Mouse (Mus musculus): ENCODE measurements around the gene Appl1.
"Not testable (repeated sequence)": the region's sequence is repeated elsewhere in the genome, so short reads cannot be mapped to it uniquely, and the experiment has no call there.

Appl1 gene

GRCm38 (mm10) chr14:26960518-26960917, 10.5 kb downstream of the Appl1 start:
- no peak for DNase-seq

DNA sequence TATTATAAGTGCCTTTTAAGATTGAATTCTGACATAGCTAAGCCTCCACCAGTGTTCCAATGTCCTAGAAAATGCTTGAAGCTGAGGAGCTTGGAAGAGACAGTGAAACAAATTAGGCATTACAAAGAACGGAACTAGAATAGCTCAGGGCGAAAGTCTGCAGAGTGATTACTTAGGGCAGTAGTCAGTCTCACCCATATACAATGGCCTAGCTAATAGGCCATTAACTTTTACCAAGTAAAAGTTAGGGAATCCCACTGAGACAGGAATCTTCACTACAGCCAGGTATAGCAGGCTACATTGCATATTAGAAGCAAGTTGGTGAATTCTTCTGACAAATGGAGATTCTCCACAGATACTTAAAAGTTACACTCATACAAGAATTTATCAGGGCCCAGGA, 14.9 kb downstream of the Appl1 start:
- DNase-seq: not testable (repeated sequence)

- no peak for DNase-seq
Measured at GRCm38 (mm10) chr14:26935558-26935957, 35.5 kb downstream of the Appl1 start.

- no peak for DNase-seq
Measured at GRCm38 (mm10) chr14:26934891-26935290, 36.1 kb downstream of the Appl1 start.

- no peak for DNase-seq
Measured at GRCm38 (mm10) chr14:26923702-26924421, 47.2 kb downstream of the Appl1 start.

- no peak for DNase-seq
Measured at GRCm38 (mm10) chr14:26919310-26919709, 51.7 kb downstream of the Appl1 start.

DNA sequence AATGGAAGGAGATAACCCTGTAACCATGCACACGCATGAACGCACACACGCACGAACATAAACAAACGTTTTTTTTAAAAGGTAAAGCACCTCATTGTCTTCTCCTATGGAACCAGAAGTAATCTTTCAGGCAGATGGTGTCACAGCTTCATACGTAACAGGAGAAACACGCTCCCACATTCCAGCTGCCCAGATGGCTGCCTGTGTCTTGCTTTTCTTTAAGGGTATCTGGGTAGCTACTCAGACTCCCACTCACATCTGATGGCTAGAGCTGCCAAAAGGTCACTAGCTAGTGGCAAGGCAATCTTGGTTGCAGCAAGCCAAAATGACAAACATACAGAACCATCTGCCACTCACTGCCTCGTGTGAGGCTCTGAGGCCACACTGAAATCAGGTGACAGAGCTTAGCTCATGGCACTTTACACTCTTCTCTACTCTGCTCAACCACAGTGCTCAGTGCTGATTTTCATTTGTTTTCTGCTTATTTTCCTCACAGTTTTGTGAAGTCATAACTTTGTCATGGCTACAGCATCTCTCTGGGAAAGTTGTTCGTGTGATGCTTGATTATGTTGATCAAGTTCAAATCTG, 57.3 kb downstream of the Appl1 start:
- DNase-seq: no peak

- DNase-seq: no peak
Measured at GRCm38 (mm10) chr14:26911826-26912225, 59.2 kb downstream of the Appl1 start.

GRCm38 (mm10) chr14:26911201-26911600, 59.8 kb downstream of the Appl1 start:
- peak; percentile 7 for DNase-seq

DNA sequence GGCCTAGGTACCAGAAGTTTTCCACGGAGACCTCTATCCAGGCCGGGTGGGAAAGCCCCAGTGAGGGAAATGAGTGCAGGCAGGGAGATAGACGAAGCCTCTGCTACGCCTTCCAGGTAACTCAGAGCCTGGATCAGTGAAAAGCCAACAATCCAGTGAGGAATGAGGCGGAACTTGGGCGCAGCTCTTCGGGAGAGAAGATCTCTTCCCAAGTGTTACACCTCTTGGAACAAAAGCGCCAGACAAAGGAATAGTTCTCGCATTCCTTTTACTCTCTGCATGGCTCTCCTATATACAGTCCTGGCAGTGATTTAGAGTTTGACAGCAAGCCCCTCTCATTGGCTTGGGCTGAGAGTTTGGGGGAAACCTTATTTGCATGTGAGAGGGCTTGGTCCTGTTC, 60.6 kb downstream of the Appl1 start:
- not testable (repeated sequence) for DNase-seq

GRCm38 (mm10) chr14:26907401-26907800, 63.6 kb downstream of the Appl1 start:
- DNase-seq: no peak

DNA sequence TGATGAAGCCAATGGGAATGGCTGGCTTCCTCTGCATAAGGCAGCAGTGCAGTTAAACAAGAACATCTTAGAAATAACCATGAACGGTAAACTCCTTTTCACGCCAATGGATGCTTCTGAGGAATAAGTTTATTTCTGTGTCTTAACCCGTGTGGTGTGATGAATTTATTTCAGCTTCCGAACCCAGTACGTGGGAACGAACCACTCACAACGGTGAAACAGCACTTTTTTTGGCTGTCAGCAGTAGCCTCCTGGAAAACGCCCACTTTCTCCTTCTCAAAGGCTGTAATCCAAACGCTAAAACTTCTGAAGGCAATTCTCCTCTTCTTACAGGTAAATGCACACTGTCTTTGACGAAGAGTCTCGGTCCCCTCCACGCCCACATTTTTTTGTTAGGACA, 70.1 kb downstream of the Appl1 start:
- DNase-seq: no peak

DNA sequence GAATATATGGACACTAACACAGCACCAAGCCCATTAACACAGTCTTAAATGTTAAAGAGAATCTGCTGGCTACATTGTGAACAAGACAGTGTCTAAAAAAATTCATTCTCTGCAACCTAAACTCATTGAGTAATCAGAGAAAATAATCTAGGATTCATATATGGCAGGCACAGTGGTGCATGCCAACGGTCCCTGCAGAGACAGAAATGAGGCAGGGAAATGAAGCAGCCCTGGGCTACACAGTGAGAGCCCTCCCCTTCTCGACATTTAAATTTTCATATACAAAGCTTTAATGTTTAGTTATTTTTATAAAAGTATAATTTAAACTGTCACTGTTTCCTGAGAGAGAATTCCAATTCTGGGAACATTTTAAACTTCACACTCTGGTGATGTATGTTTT, 71.5 kb downstream of the Appl1 start:
- DNase-seq: no peak

DNA sequence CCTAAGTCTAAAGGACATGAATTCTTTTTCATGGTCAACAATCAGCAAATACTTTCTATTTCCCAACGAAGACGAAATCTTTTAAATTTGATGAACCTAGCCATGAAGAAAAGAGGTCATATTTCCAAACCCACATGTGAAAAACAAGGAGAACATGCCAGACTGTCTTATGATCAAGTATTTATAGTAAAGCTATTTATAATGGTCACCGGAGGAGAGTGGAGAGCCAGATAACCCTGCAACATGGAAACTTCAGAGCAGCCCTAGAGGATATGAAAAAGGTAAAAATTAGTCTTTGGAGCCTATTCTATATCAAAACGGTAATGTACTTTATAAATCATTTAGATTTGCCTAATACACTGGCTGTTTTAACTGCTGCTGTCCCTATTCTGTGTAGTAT, 76.6 kb downstream of the Appl1 start, which contains the start of gene Asb14:
TSS of gene Asb14 (plus strand) at position 166 of the 400 bp plus-strand sequence.
- no peak for DNase-seq

- no peak for DNase-seq
Measured at GRCm38 (mm10) chr14:26890777-26891176, 80.3 kb downstream of the Appl1 start.

DNA sequence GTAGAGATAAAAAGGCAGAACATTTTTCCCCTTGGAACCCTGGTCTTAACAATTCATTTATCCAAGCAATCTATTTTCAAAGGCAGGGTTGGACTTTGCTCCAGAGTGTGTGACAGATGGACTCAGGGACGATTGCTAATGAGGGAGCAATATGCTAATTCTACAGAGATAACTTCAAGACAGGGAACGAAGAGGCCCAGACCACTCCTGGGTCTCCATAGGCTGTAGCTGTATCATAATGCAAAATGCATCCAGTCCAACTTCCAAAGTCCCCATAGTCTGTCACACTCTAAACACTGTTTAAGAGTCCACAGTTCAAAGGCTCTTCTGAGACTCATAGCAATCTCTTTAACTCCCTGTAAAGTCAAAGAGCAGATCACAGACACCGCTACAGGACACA, 83.8 kb downstream of the Appl1 start:
- no peak for DNase-seq

GRCm38 (mm10) chr14:26881700-26882099, 89.3 kb downstream of the Appl1 start:
- DNase-seq: no peak

- DNase-seq: no peak
Measured at GRCm38 (mm10) chr14:26879976-26880375, 91.1 kb downstream of the Appl1 start.

DNA sequence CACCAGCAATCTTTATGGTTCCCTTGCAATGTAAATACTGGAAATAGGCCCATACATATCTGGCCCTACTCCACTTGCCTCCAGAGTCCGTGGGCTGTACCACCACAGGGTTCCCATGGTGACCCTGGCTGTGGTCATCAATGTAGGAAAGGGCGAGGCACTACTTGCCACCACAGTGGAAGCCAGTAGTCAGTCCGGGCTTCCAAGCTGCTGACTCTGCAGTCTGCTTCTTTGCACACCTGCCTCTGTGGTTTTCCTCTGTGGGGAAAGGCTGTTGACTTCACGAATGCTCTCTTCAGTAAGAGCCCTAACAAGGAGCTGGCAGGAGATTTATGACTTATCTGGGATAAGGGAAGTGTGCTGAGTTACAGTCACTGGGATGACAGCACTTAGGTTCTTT, 92.3 kb downstream of the Appl1 start:
- no peak for DNase-seq

All from lung, postnatal 14 days (tissue).